8 mouse cellular contexts compared by ENCODE assay signal in the genomic region with DNA sequence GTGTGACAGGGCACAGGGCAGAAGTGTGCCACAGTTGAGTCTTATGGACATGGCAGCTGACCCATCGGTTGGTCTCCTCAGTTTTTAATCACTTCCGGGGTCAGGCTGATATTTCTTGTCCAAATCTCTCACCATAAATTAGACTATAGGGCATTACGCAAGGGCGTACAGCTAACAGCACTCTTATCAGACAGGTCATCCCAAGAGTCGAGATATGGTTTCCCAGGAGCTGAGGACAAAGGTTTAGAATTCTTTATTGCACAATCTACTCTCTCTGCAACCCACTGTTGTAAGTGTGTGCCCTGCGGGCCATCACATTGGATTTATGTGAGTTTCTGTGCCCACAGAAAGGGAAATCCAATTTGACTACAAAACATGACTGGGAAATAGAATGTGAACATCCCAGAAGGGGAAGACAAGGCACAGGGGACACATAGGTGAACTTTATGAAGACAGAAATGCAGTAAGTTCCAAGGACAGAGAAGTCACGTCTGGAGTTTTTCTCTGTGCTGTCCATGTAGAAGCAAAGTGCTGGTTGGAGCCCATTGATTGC. TPM values are rescaled to one million over a fixed set of nuclear protein-coding genes. Genes with fewer than 3 reads are reported as not detected.
DNase-seq lines count a peak whose midpoint lies in the region; ATAC-seq lines count a peak whose summit lies in the region.

No protein-coding gene starts in this region.

- no peak for DNase-seq in heart, embryonic 10.5 days (ENCODE audit: low spot score)
- no peak for DNase-seq in heart, postnatal 4 days
- peak; percentile 72 for DNase-seq in midbrain, embryonic 11.5 days (ENCODE audit: low spot score, missing footprints)
- DNase-seq in yolk sac, embryonic 10.5 days (ENCODE audit: low spot score) = peak; percentile 79
- DNase-seq in adrenal gland, postnatal 10 days = no peak
- DNase-seq in ovary, postnatal 14 days (ENCODE audit: low spot score) = no peak

- H3K4me1 ChIP-seq in heart, embryonic 10.5 days = peaks cover 33% of the 10 kb centered on the region
- peaks cover 2% of the 10 kb centered on the region; the same call in 1 of the 2 replicates for H3K4me1 ChIP-seq in midbrain, embryonic 11.5 days (ENCODE audit: control insufficient read depth, insufficient read depth, low read length)
- H3K4me1 ChIP-seq in midbrain, embryonic 16.5 days (ENCODE audit: control insufficient read depth, insufficient read depth, low read length) = peaks cover 3% of the 10 kb centered on the region; the same call in 1 of the 2 replicates
- peaks cover 8% of the 10 kb centered on the region for H3K4me1 ChIP-seq in limb, embryonic 15.5 days

- peak overlapping the region; percentile 89 for H3K27ac ChIP-seq in heart, embryonic 10.5 days
- no peak overlapping the region for H3K27ac ChIP-seq in midbrain, embryonic 11.5 days (ENCODE audit: low read depth, low read length)
- no peak overlapping the region for H3K27ac ChIP-seq in midbrain, embryonic 16.5 days (ENCODE audit: low read length)
- H3K27ac ChIP-seq in limb, embryonic 15.5 days = no peak overlapping the region

- H3K27me3 ChIP-seq in heart, embryonic 10.5 days (ENCODE audit: insufficient read depth, poor library complexity, severe bottlenecking) = no peaks in the 10 kb centered on the region
- no peaks in the 10 kb centered on the region for H3K27me3 ChIP-seq in midbrain, embryonic 11.5 days (ENCODE audit: control insufficient read depth, insufficient read depth, low read length)
- no peaks in the 10 kb centered on the region for H3K27me3 ChIP-seq in midbrain, embryonic 16.5 days (ENCODE audit: control insufficient read depth, insufficient read depth, low read depth, low read length)
- no peaks in the 10 kb centered on the region for H3K27me3 ChIP-seq in limb, embryonic 15.5 days

- H3K4me3 ChIP-seq in heart, embryonic 10.5 days = peak overlapping the region; percentile 57
- no peak overlapping the region for H3K4me3 ChIP-seq in midbrain, embryonic 11.5 days (ENCODE audit: low read depth, low read length)
- no peak overlapping the region for H3K4me3 ChIP-seq in midbrain, embryonic 16.5 days (ENCODE audit: low read depth, low read length)
- no peak overlapping the region for H3K4me3 ChIP-seq in limb, embryonic 15.5 days

- H3K9ac ChIP-seq in midbrain, embryonic 11.5 days (ENCODE audit: low read length) = no peak overlapping the region
- no peak overlapping the region for H3K9ac ChIP-seq in midbrain, embryonic 16.5 days (ENCODE audit: low read depth, low read length)
- no peak overlapping the region for H3K9ac ChIP-seq in limb, embryonic 15.5 days

- ATAC-seq in midbrain, embryonic 11.5 days (ENCODE audit: low FRiP score) = no peak
- no peak for ATAC-seq in midbrain, embryonic 16.5 days
- ATAC-seq in limb, embryonic 15.5 days (ENCODE audit: insufficient number of reproducible peaks, low FRiP score, low TSS enrichment, low read depth) = no peak

- no peak overlapping the region; the same call in 1 of the 2 replicates for H3K4me2 ChIP-seq in midbrain, embryonic 11.5 days
- no peak overlapping the region for H3K4me2 ChIP-seq in midbrain, embryonic 16.5 days (ENCODE audit: low read length)
- peak overlapping the region; percentile 47; the same call in 1 of the 2 replicates for H3K4me2 ChIP-seq in limb, embryonic 15.5 days

- no peaks in the 10 kb centered on the region for H3K9me3 ChIP-seq in heart, embryonic 10.5 days
- no peaks in the 10 kb centered on the region for H3K9me3 ChIP-seq in midbrain, embryonic 11.5 days (ENCODE audit: control insufficient read depth, low read length)
- no peaks in the 10 kb centered on the region for H3K9me3 ChIP-seq in midbrain, embryonic 16.5 days (replicated peaks; ENCODE audit: control insufficient read depth, low read length, poor library complexity, severe bottlenecking)
- H3K9me3 ChIP-seq in limb, embryonic 15.5 days = no peaks in the 10 kb centered on the region

- WGBS in heart, embryonic 10.5 days = 58% methylated on average over 7 of the region's 7 CpGs
- WGBS in midbrain, embryonic 11.5 days = 93% methylated on average over 7 of the region's 7 CpGs
- WGBS in midbrain, embryonic 16.5 days = 92% methylated on average over 7 of the region's 7 CpGs
- WGBS in limb, embryonic 15.5 days = 81% methylated on average over 7 of the region's 7 CpGs

- H3K36me3 ChIP-seq in heart, embryonic 10.5 days = no peaks in the 10 kb centered on the region
- no peaks in the 10 kb centered on the region for H3K36me3 ChIP-seq in midbrain, embryonic 11.5 days (ENCODE audit: control insufficient read depth, insufficient read depth, low read length)
- H3K36me3 ChIP-seq in midbrain, embryonic 16.5 days (ENCODE audit: control insufficient read depth, insufficient read depth, low read length) = no peaks in the 10 kb centered on the region
- no peaks in the 10 kb centered on the region for H3K36me3 ChIP-seq in limb, embryonic 15.5 days

RNA-seq across cellular contexts. Expression of a gene that starts 23.8 kb away (rescaled TPM):
- 1,054 and 1,279 TPM in 2 replicates for polyA plus RNA-seq in heart, embryonic 10.5 days (2016; fragmentation: Nextera tagmentation; extraction: Ambion mirVana)
- 100 to 1,000 TPM; 499 to 512 TPM for total RNA-seq in heart, postnatal 4 days (2021)
- 1,019 and 1,097 TPM in 2 replicates for polyA plus RNA-seq in midbrain, embryonic 11.5 days (2014; fragmentation: Nextera tagmentation; extraction: Ambion mirVana)
- 840 and 889 TPM in 2 replicates for polyA plus RNA-seq in midbrain, embryonic 16.5 days (2015; fragmentation: Nextera tagmentation; extraction: Ambion mirVana)
- 830 and 861 TPM in 2 replicates for polyA plus RNA-seq in limb, embryonic 15.5 days (2015; fragmentation: Nextera tagmentation; extraction: Ambion mirVana)
- total RNA-seq in adrenal gland, postnatal 10 days (2021) = 1,000 to 10,000 TPM; 1,099 to 1,142 TPM

RNA-seq across cellular contexts. Expression of a gene that starts 53.2 kb away (rescaled TPM):
- 13.3 and 16.4 TPM in 2 replicates for polyA plus RNA-seq in heart, embryonic 10.5 days (2016; fragmentation: Nextera tagmentation; extraction: Ambion mirVana)
- 10 to 100 TPM; 14.7 to 18.2 TPM for total RNA-seq in heart, postnatal 4 days (2021)
- polyA plus RNA-seq in midbrain, embryonic 11.5 days (2014; fragmentation: Nextera tagmentation; extraction: Ambion mirVana) = 14.2 and 16.9 TPM in 2 replicates
- polyA plus RNA-seq in midbrain, embryonic 16.5 days (2015; fragmentation: Nextera tagmentation; extraction: Ambion mirVana) = 23.5 and 30.5 TPM in 2 replicates
- 37.1 and 51.8 TPM in 2 replicates for polyA plus RNA-seq in limb, embryonic 15.5 days (2015; fragmentation: Nextera tagmentation; extraction: Ambion mirVana)
- total RNA-seq in adrenal gland, postnatal 10 days (2021) = 10 to 100 TPM; 47.3 to 50.3 TPM

Comparison
In these comparisons a context has a peak if more than half of its experiments do, and no peak if none do; other contexts are left out.
1. DNase-seq: peak in midbrain, embryonic 11.5 days (single experiment) and yolk sac, embryonic 10.5 days (single experiment); none in heart, embryonic 10.5 days (single experiment), heart, postnatal 4 days (single experiment), adrenal gland, postnatal 10 days (single experiment) and ovary, postnatal 14 days (single experiment).